Mouse (Mus musculus): Measurements from ENCODE around the gene Pln.

GRCm38 (mm10) chr10:53346506-53346905 lies 9.0 kb downstream of the Pln start:
- TF ChIP-seq CTCF (IDR thresholded peaks at IDR 0.05; ENCODE audit: extremely low read depth, insufficient read depth, insufficient read length, insufficient replicate concordance) (peak; percentile 31; the same call in 1 of the 2 replicates), POLR2A (IDR thresholded peaks at IDR 0.05; ENCODE audit: low read depth, low read length) (no peak)
